Mouse (Mus musculus) Patski (cell line): ENCODE measurements around the gene Tmem132b. TPM values are rescaled to one million over a fixed set of nuclear protein-coding genes. Genes with fewer than 3 reads are reported as not detected.

ENCODE experiments used
- ATAC-seq: fragments of 100-300 bp; one replicate; pipeline ENCODE4 v1.8.0; 2021
- CTCF ChIA-PET: fragments of 350-600 bp; sonication (Branson Sonifier 250); formaldehyde crosslinking; loops from one replicate; lab custom pipeline; 2022; ENCODE audit warnings: inconsistent platforms; lab: Charles Lee
- POLR2A ChIA-PET: fragments of 350-600 bp; sonication (Branson Sonifier 250); formaldehyde crosslinking; loops from one replicate; lab custom pipeline; 2022; ENCODE audit warnings: antibody characterized with exemption, inconsistent platforms; lab: Charles Lee
- DNase-seq: peaks from one replicate; pipeline ENCODE4 v3.0.0-alpha.2; 2011; ENCODE audit warnings: low read depth, low spot score
- H3K27me3 ChIP-seq: fragments of 371-371 bp; one replicate; pipeline ENCODE4 v1.5.1; 2021
- CTCF ChIP-seq: fragments of 100-300 bp; IDR thresholded peaks from one replicate; pipeline ENCODE4 v1.5.1; 2021
- in situ Hi-C: fragments of 300-500 bp; cut with MboI; formaldehyde crosslinking; loops from 3 replicates; pipeline ENCODE4 v1.11.1; 2018; ENCODE audit warnings: low pct_unique_long_range_greater_than_20kb, mixed read lengths
- polyA plus RNA-seq: library from polyadenylated mRNA; unstranded; gene quantifications from one replicate; pipeline ENCODE4 v1.2.3, GENCODE M21; 2021

The Tmem132b gene
- polyA plus RNA-seq, 1 experiment from 2014 or later: not detected

GRCm38 (mm10) chr5:125709160-125709559 lies 177.6 kb downstream of the Tmem132b start:
- H3K27me3 ChIP-seq: no peaks in the 10 kb centered on the region
- ATAC-seq (no peak), DNase-seq (no peak)
- peak; percentile 61 for TF ChIP-seq CTCF
- in situ Hi-C loops: no loop called here
- ChIA-PET POLR2A (no interaction called here), CTCF (no interaction called here)

GRCm38 (mm10) chr5:125726815-125727214 lies 195.2 kb downstream of the Tmem132b start:
- in situ Hi-C loops: no loop called here
- no peaks in the 10 kb centered on the region for H3K27me3 ChIP-seq
- ChIA-PET CTCF (no interaction called here), POLR2A (no interaction called here)
- TF ChIP-seq CTCF: no peak
- ATAC-seq (no peak), DNase-seq (no peak)

- CTCF ChIA-PET: no interaction called here
- ATAC-seq: no peak
- H3K27me3 ChIP-seq: no peaks in the 10 kb centered on the region
- peak; percentile 5 for TF ChIP-seq CTCF
- POLR2A ChIA-PET: no interaction called here
- in situ Hi-C loops: no loop called here
- no peak for DNase-seq
These were observed 195.9 kb downstream of the Tmem132b start for GRCm38 (mm10) chr5:125727436-125727835.

- ChIA-PET CTCF (interaction anchor here (1.5 kb wide), 1 partner anchor 14 kb away, joined by 3 read pairs; no protein-coding TSS in a partner anchor), POLR2A (no interaction called here)
- in situ Hi-C loops: no loop called here
- DNase-seq (no peak), ATAC-seq (no peak)
- H3K27me3 ChIP-seq: no peaks in the 10 kb centered on the region
- TF ChIP-seq CTCF: no peak
These were observed 196.4 kb downstream of the Tmem132b start for GRCm38 (mm10) chr5:125727936-125728335.

GRCm38 (mm10) chr5:125728521-125728920 lies 196.9 kb downstream of the Tmem132b start:
- DNase-seq: no peak
- CTCF ChIA-PET: interaction anchor here (1.5 kb wide), 1 partner anchor 14 kb away, joined by 3 read pairs; no protein-coding TSS in a partner anchor

GRCm38 (mm10) chr5:125733806-125734205 lies 202.2 kb downstream of the Tmem132b start:
- POLR2A ChIA-PET: no interaction called here
- no peak for ATAC-seq
- no peak for DNase-seq
- peak; percentile 20 for TF ChIP-seq CTCF
- peaks cover 2% of the 10 kb centered on the region for H3K27me3 ChIP-seq
- CTCF ChIA-PET: no interaction called here
- in situ Hi-C loops: no loop called here

More at GRCm38 (mm10) chr5:125728521-125728920, 196.9 kb downstream of the Tmem132b start:
- TF ChIP-seq CTCF: no peak
- in situ Hi-C loops: no loop called here
- H3K27me3 ChIP-seq: no peaks in the 10 kb centered on the region
- ATAC-seq: no peak
- POLR2A ChIA-PET: no interaction called here

GRCm38 (mm10) chr5:125737105-125737504 lies 205.5 kb downstream of the Tmem132b start:
- DNase-seq: no peak

GRCm38 (mm10) chr5:125743503-125743902 lies 211.9 kb downstream of the Tmem132b start:
- in situ Hi-C loops: no loop called here
- ChIA-PET POLR2A (no interaction called here), CTCF (interaction anchor here (1.3 kb wide), 1 partner anchor 12 kb away, joined by 3 read pairs; no protein-coding TSS in a partner anchor)
- H3K27me3 ChIP-seq: peaks cover 2% of the 10 kb centered on the region
- no peak for TF ChIP-seq CTCF
- DNase-seq: no peak
- ATAC-seq: no peak

More at GRCm38 (mm10) chr5:125737105-125737504, 205.5 kb downstream of the Tmem132b start:
- no peak for TF ChIP-seq CTCF
- peaks cover 2% of the 10 kb centered on the region for H3K27me3 ChIP-seq
- ChIA-PET CTCF (no interaction called here), POLR2A (no interaction called here)
- no peak for ATAC-seq
- in situ Hi-C loops: no loop called here

- H3K27me3 ChIP-seq: no peaks in the 10 kb centered on the region
- peak; percentile 41 for TF ChIP-seq CTCF
- ChIA-PET CTCF (no interaction called here), POLR2A (no interaction called here)
- no peak for DNase-seq
- no peak for ATAC-seq
- in situ Hi-C loops: no loop called here
These were observed 214.2 kb downstream of the Tmem132b start for GRCm38 (mm10) chr5:125745727-125746126.

GRCm38 (mm10) chr5:125751481-125751880 lies 219.9 kb downstream of the Tmem132b start:
- CTCF ChIA-PET: no interaction called here
- no peaks in the 10 kb centered on the region for H3K27me3 ChIP-seq
- DNase-seq (no peak), ATAC-seq (no peak)
- in situ Hi-C loops: no loop called here
- POLR2A ChIA-PET: no interaction called here
- no peak for TF ChIP-seq CTCF

GRCm38 (mm10) chr5:125752546-125752945 lies 221.0 kb downstream of the Tmem132b start:
- H3K27me3 ChIP-seq: no peaks in the 10 kb centered on the region
- in situ Hi-C loops: no loop called here
- no peak for DNase-seq
- no peak for ATAC-seq
- ChIA-PET CTCF (no interaction called here), POLR2A (no interaction called here)
- TF ChIP-seq CTCF: no peak
